Mouse (Mus musculus) kidney, embryonic 16.5 days (tissue): ENCODE results near the gene Mdk. TPM values are rescaled to one million over a fixed set of nuclear protein-coding genes. Genes with fewer than 3 reads are reported as not detected.
A peak's percentile ranks its signal among the peaks of the same experiment; 100 is the strongest.

ENCODE experiments used
- ATAC-seq: fragments of 200-750 bp; cut with Nextera tagmentation; 2 replicates; pipeline ENCODE4 v1.8.0; 2017; ENCODE audit warnings: moderate TSS enrichment; ENCODE audit not compliant: low FRiP score, low TSS enrichment
- H3K27ac ChIP-seq: fragments of 300-500 bp; sonication (generic); 2 replicates; pipeline ENCODE4 v1.5.1; 2014; ENCODE audit warnings: low read length
- H3K27me3 ChIP-seq: fragments of 300-500 bp; sonication (generic); 2 replicates; pipeline ENCODE4 v1.6.1; 2014; ENCODE audit warnings: low read length, control low read depth, mixed read lengths; ENCODE audit not compliant: insufficient read depth
- H3K36me3 ChIP-seq: fragments of 300-500 bp; sonication (generic); 2 replicates; pipeline ENCODE4 v1.6.1; 2014; ENCODE audit warnings: low read length, control low read depth, mixed read lengths; ENCODE audit not compliant: insufficient read depth
- H3K4me1 ChIP-seq: fragments of 300-500 bp; sonication (generic); 2 replicates; pipeline ENCODE4 v1.6.1; 2014; ENCODE audit warnings: low read length, control low read depth, mixed read lengths; ENCODE audit not compliant: insufficient read depth
- H3K4me2 ChIP-seq: fragments of 300-500 bp; sonication (generic); replicated peaks from 2 replicates; pipeline ENCODE4 v1.6.1; 2014; ENCODE audit warnings: low read depth, low read length
- H3K4me3 ChIP-seq: fragments of 300-500 bp; sonication (generic); 2 replicates; pipeline ENCODE4 v1.5.1; 2014; ENCODE audit warnings: mild to moderate bottlenecking, low read length
- H3K9ac ChIP-seq: fragments of 300-500 bp; sonication (generic); replicated peaks from 2 replicates; pipeline ENCODE4 v1.6.1; 2014; ENCODE audit warnings: low read length
- H3K9me3 ChIP-seq: fragments of 300-500 bp; sonication (generic); 2 replicates; pipeline ENCODE4 v1.6.1; 2016; ENCODE audit warnings: low read length, control low read depth
- WGBS: fragments of 180-500 bp; shearing (Covaris S2); extraction: QIAGEN DNeasy Blood & Tissue Kit; methylation state at CpG from one replicate; pipeline ENCODE4 v1.1.7; 2014; 5-methylcytosine and 5-hydroxymethylcytosine counted together
- polyA plus RNA-seq: library from polyadenylated mRNA; unstranded; fragments of >200 nt; fragmentation: Nextera tagmentation; extraction: Ambion mirVana; gene quantifications from 2 replicates; pipeline ENCODE4 v1.2.1, GENCODE M21; 2015

The Mdk gene
- polyA plus RNA-seq, 1 experiment from 2014 or later, result 1,159 TPM

GRCm38 (mm10) chr2:91921181-91921789 lies 10.8 kb downstream of the Mdk start:
- H3K9me3 ChIP-seq, result no peaks in the 10 kb centered on the region
- WGBS, result 4% methylated on average over 31 of the region's 31 CpGs
- peaks cover 22% of the 10 kb centered on the region for H3K36me3 ChIP-seq
- H3K4me1 ChIP-seq, result peaks cover 27% of the 10 kb centered on the region
- H3K27me3 ChIP-seq, result peaks cover 42% of the 10 kb centered on the region
- H3K4me3 ChIP-seq, result peak overlapping the region; percentile 62
- H3K4me2 ChIP-seq, result peak overlapping the region; percentile 98
- no peak overlapping the region for H3K27ac ChIP-seq
- peak; percentile 9; the same call in 1 of the 2 replicates for ATAC-seq
- no peak overlapping the region for H3K9ac ChIP-seq

- no peak for ATAC-seq
- no peak overlapping the region for H3K9ac ChIP-seq
- peaks cover 42% of the 10 kb centered on the region for H3K27me3 ChIP-seq
- H3K9me3 ChIP-seq, result no peaks in the 10 kb centered on the region
- peaks cover 30% of the 10 kb centered on the region for H3K36me3 ChIP-seq
- peaks cover 27% of the 10 kb centered on the region for H3K4me1 ChIP-seq
- H3K27ac ChIP-seq, result no peak overlapping the region
- H3K4me2 ChIP-seq, result no peak overlapping the region
- 72% methylated on average over 4 of the region's 4 CpGs for WGBS
- no peak overlapping the region for H3K4me3 ChIP-seq
These were observed 12.0 kb downstream of the Mdk start for GRCm38 (mm10) chr2:91920130-91920529.

GRCm38 (mm10) chr2:91917096-91917495 lies 15.0 kb downstream of the Mdk start:
- Histone ChIP-seq H3K27me3 (peaks cover 16% of the 10 kb centered on the region), H3K9me3 (no peaks in the 10 kb centered on the region), H3K36me3 (peaks cover 49% of the 10 kb centered on the region), H3K4me3 (no peak overlapping the region), H3K4me1 (peaks cover 9% of the 10 kb centered on the region; the same call in 1 of the 2 replicates), H3K9ac (no peak overlapping the region), H3K4me2 (no peak overlapping the region), H3K27ac (no peak overlapping the region)
- ATAC-seq, result no peak
- 89% methylated on average over 7 of the region's 7 CpGs for WGBS

GRCm38 (mm10) chr2:91916346-91916977 lies 15.6 kb downstream of the Mdk start:
- peaks cover 3% of the 10 kb centered on the region; the same call in 1 of the 2 replicates for H3K4me1 ChIP-seq
- H3K9me3 ChIP-seq, result no peaks in the 10 kb centered on the region
- no peak overlapping the region for H3K9ac ChIP-seq
- no peak overlapping the region for H3K4me2 ChIP-seq
- H3K27ac ChIP-seq, result no peak overlapping the region
- ATAC-seq, result no peak
- peaks cover 55% of the 10 kb centered on the region for H3K36me3 ChIP-seq
- WGBS, result 93% methylated on average over 7 of the region's 7 CpGs
- peaks cover 10% of the 10 kb centered on the region for H3K27me3 ChIP-seq
- H3K4me3 ChIP-seq, result no peak overlapping the region

- Histone ChIP-seq H3K27me3 (no peaks in the 10 kb centered on the region), H3K27ac (no peak overlapping the region), H3K4me3 (no peak overlapping the region), H3K9ac (no peak overlapping the region), H3K36me3 (peaks cover 66% of the 10 kb centered on the region), H3K4me1 (no peaks in the 10 kb centered on the region), H3K9me3 (no peaks in the 10 kb centered on the region), H3K4me2 (no peak overlapping the region)
- WGBS, result 84% methylated on average over 7 of the region's 7 CpGs
- ATAC-seq, result no peak
These were observed 18.6 kb downstream of the Mdk start for GRCm38 (mm10) chr2:91913328-91914110.

- Histone ChIP-seq H3K27ac (no peak overlapping the region), H3K9me3 (no peaks in the 10 kb centered on the region), H3K4me3 (no peak overlapping the region), H3K4me1 (no peaks in the 10 kb centered on the region), H3K36me3 (peaks cover 61% of the 10 kb centered on the region), H3K27me3 (no peaks in the 10 kb centered on the region), H3K9ac (no peak overlapping the region), H3K4me2 (no peak overlapping the region)
- no peak for ATAC-seq
- 73% methylated on average over 3 of the region's 3 CpGs for WGBS
These were observed 19.5 kb downstream of the Mdk start for GRCm38 (mm10) chr2:91912616-91913015.

GRCm38 (mm10) chr2:91906141-91906540 lies 26.0 kb downstream of the Mdk start:
- no peaks in the 10 kb centered on the region for H3K9me3 ChIP-seq
- no peak overlapping the region for H3K9ac ChIP-seq
- no peak overlapping the region for H3K4me2 ChIP-seq
- no peak overlapping the region for H3K4me3 ChIP-seq
- no peak overlapping the region for H3K27ac ChIP-seq
- peaks cover 21% of the 10 kb centered on the region for H3K36me3 ChIP-seq
- H3K27me3 ChIP-seq, result no peaks in the 10 kb centered on the region
- H3K4me1 ChIP-seq, result no peaks in the 10 kb centered on the region
- WGBS, result 91% methylated on average over 2 of the region's 2 CpGs
- ATAC-seq, result no peak

GRCm38 (mm10) chr2:91904618-91905307 lies 27.3 kb downstream of the Mdk start:
- Histone ChIP-seq H3K4me1 (no peaks in the 10 kb centered on the region), H3K36me3 (peaks cover 23% of the 10 kb centered on the region), H3K9me3 (no peaks in the 10 kb centered on the region), H3K4me2 (no peak overlapping the region), H3K27ac (no peak overlapping the region), H3K27me3 (no peaks in the 10 kb centered on the region), H3K9ac (no peak overlapping the region), H3K4me3 (no peak overlapping the region)
- ATAC-seq, result no peak
- WGBS, result 81% methylated on average over 5 of the region's 5 CpGs

GRCm38 (mm10) chr2:91903171-91903925 lies 28.7 kb downstream of the Mdk start:
- Histone ChIP-seq H3K9ac (no peak overlapping the region), H3K9me3 (no peaks in the 10 kb centered on the region), H3K4me3 (no peak overlapping the region), H3K27me3 (no peaks in the 10 kb centered on the region), H3K27ac (no peak overlapping the region), H3K4me2 (no peak overlapping the region), H3K4me1 (no peaks in the 10 kb centered on the region), H3K36me3 (peaks cover 22% of the 10 kb centered on the region)
- ATAC-seq, result no peak
- 91% methylated on average over 3 of the region's 3 CpGs for WGBS
